Mouse (Mus musculus): ENCODE measurements at regions not wholly inside any gene's neighbourhood (a gene's known extent, or its start where the extent isn't known, plus 50 kb on each side); places are given as distances from the start of the nearest gene placed in this dataset.

DNA sequence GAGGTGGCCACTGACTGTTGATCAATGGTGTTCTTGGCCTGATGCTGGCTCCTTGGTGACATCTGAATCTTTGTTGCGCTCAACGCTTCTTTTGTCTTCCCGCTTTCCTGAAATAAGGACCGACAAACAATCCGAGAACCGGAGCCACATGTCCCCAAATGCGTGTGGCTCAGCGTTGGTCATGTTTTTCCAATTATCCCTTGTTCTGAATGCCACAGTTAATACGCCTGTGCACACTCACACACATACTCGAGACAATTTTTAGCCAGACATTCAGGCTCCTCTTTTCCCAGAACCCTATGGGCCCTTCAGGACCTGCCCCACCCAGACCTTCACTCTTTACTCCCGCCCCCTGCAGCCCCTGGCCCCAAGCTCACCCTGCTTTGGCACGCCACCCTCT is 248.8 kb downstream of the Cyp26b1 start:
- no peak for TF ChIP-seq KAT2A (conservative IDR thresholded peaks at IDR 0.05; ENCODE audit: low read depth, low read length)
- Histone ChIP-seq H3K4me3 (ENCODE audit: control insufficient read depth in 1 of 2, insufficient read depth in 1 of 2, low read depth in 2 of 2, low read length in 2 of 2) (no peak overlapping the region), H3K27me3 (ENCODE audit: control insufficient read depth in 1 of 2, insufficient read depth in 2 of 2, low read length in 2 of 2) (no peaks in the 10 kb centered on the region), H3K4me1 (ENCODE audit: control insufficient read depth in 1 of 2, insufficient read depth in 2 of 2, low read length in 2 of 2) (no peaks in the 10 kb centered on the region), H3K79me2 (ENCODE audit: control insufficient read depth, insufficient read depth, low read length, poor library complexity) (no peaks in the 10 kb centered on the region), H3K27ac (ENCODE audit: control insufficient read depth, low read depth, low read length) (no peak overlapping the region), H3K36me3 (ENCODE audit: control insufficient read depth in 1 of 2, insufficient read depth in 2 of 2, low read length in 2 of 2) (no peaks in the 10 kb centered on the region), H3K9ac (ENCODE audit: control insufficient read depth, low read depth, low read length, poor library complexity, severe bottlenecking) (no peak overlapping the region), H3K9me3 (replicated peaks; ENCODE audit: insufficient read depth, low read length) (no peaks in the 10 kb centered on the region)
- no peak for DNase-seq (ENCODE audit: low read depth, low spot score)

DNA sequence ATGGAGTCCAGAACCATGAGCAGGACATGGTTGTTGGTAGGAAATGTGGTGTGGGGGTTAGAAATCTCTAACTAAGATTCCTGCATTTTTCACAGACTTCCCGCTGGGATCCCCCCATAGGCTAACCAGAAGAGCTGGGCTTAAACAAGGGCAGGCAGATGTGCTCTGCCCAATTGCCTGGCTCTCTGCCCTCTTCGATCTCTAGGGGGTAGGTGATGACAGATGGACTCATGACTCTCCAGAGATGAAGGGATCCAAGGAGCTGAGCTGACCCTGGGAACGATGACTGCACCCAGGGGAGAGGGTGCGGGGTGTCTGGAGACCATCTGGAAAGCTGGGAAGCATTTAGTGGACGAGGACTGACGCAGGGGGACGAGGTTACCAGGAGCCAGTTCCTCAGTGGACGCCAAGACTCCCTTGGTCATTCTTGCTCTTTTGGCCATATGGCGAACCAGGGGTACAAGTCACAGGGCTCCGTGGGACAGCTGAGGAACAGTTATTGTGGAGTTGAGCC is 260.0 kb downstream of the Cyp26b1 start:
- Histone ChIP-seq H3K9ac (ENCODE audit: control insufficient read depth, low read depth, low read length, poor library complexity, severe bottlenecking) (no peak overlapping the region), H3K27ac (ENCODE audit: control insufficient read depth, low read depth, low read length) (no peak overlapping the region)
- TF ChIP-seq TCF12 (IDR thresholded peaks at IDR 0.05; ENCODE audit: low read depth, low read length) (no peak), TBP (IDR thresholded peaks at IDR 0.05; ENCODE audit: low read depth, low read length) (no peak)

GRCm38 (mm10) chr6:84329106-84329505 is 264.6 kb downstream of the Cyp26b1 start:
- Histone ChIP-seq H3K4me1 (ENCODE audit: control insufficient read depth in 1 of 2, insufficient read depth in 2 of 2, low read length in 2 of 2) (no peaks in the 10 kb centered on the region), H3K79me2 (ENCODE audit: control insufficient read depth, insufficient read depth, low read length, poor library complexity) (no peaks in the 10 kb centered on the region), H3K27ac (ENCODE audit: control insufficient read depth, low read depth, low read length) (no peak overlapping the region), H3K27me3 (ENCODE audit: control insufficient read depth in 1 of 2, insufficient read depth in 2 of 2, low read length in 2 of 2) (no peaks in the 10 kb centered on the region), H3K9ac (ENCODE audit: control insufficient read depth, low read depth, low read length, poor library complexity, severe bottlenecking) (no peak overlapping the region), H3K4me3 (ENCODE audit: control insufficient read depth in 1 of 2, insufficient read depth in 1 of 2, low read depth in 2 of 2, low read length in 2 of 2) (no peak overlapping the region), H3K9me3 (replicated peaks; ENCODE audit: insufficient read depth, low read length) (no peaks in the 10 kb centered on the region), H3K36me3 (ENCODE audit: control insufficient read depth in 1 of 2, insufficient read depth in 2 of 2, low read length in 2 of 2) (no peaks in the 10 kb centered on the region)
- peak; percentile 16 for DNase-seq (ENCODE audit: low read depth, low spot score)
- TF ChIP-seq USF1 (IDR thresholded peaks at IDR 0.05; ENCODE audit: low read depth, low read length) (no peak), MEF2A (IDR thresholded peaks at IDR 0.05; ENCODE audit: extremely low read depth, insufficient replicate concordance, low read depth, low read length, poor library complexity, severe bottlenecking) (no peak), POLR2AphosphoS5 (IDR thresholded peaks at IDR 0.05; ENCODE audit: borderline replicate concordance, low read depth, low read length) (no peak), TCF12 (IDR thresholded peaks at IDR 0.05; ENCODE audit: low read depth, low read length) (no peak), JUND (IDR thresholded peaks at IDR 0.05; ENCODE audit: low read depth, low read length) (no peak), BHLHE40 (IDR thresholded peaks at IDR 0.05; ENCODE audit: borderline replicate concordance, low read depth, low read length) (no peak), TBP (IDR thresholded peaks at IDR 0.05; ENCODE audit: low read depth, low read length) (no peak), SMC3 (IDR thresholded peaks at IDR 0.05; ENCODE audit: low read depth, low read length) (no peak), CHD2 (IDR thresholded peaks at IDR 0.05; ENCODE audit: low read length) (no peak), CTCF (IDR thresholded peaks at IDR 0.05 in 2 of 3, conservative IDR thresholded peaks at IDR 0.05 in 1 of 3; ENCODE audit: control insufficient read depth in 1 of 3, insufficient read depth in 1 of 3, low read depth in 2 of 3, low read length in 3 of 3, poor library complexity in 1 of 3, severe bottlenecking in 1 of 3) (no peak), MAX (IDR thresholded peaks at IDR 0.05; ENCODE audit: low read length) (no peak), NELFE (IDR thresholded peaks at IDR 0.05; ENCODE audit: low read depth, low read length) (no peak), ZC3H11A (IDR thresholded peaks at IDR 0.05; ENCODE audit: low read depth, low read length) (no peak), UBTF (IDR thresholded peaks at IDR 0.05; ENCODE audit: borderline replicate concordance, insufficient read depth, low read depth, low read length) (no peak), ETS1 (IDR thresholded peaks at IDR 0.05; ENCODE audit: low read depth, low read length) (no peak), NRF1 (IDR thresholded peaks at IDR 0.05; ENCODE audit: insufficient read depth, low read depth, low read length, poor library complexity, severe bottlenecking) (no peak)

More for the DNA sequence above, 260.0 kb downstream of the Cyp26b1 start:
- no peak for DNase-seq (ENCODE audit: low read depth, low spot score)
- H3K9me3 ChIP-seq (replicated peaks; ENCODE audit: insufficient read depth, low read length) = no peaks in the 10 kb centered on the region
- H3K4me3 ChIP-seq (ENCODE audit: control insufficient read depth in 1 of 2, insufficient read depth in 1 of 2, low read depth in 2 of 2, low read length in 2 of 2) = no peak overlapping the region
- no peaks in the 10 kb centered on the region for H3K36me3 ChIP-seq (ENCODE audit: control insufficient read depth in 1 of 2, insufficient read depth in 2 of 2, low read length in 2 of 2)
- no peaks in the 10 kb centered on the region for H3K4me1 ChIP-seq (ENCODE audit: control insufficient read depth in 1 of 2, insufficient read depth in 2 of 2, low read length in 2 of 2)
- H3K79me2 ChIP-seq (ENCODE audit: control insufficient read depth, insufficient read depth, low read length, poor library complexity) = no peaks in the 10 kb centered on the region
- H3K27me3 ChIP-seq (ENCODE audit: control insufficient read depth in 1 of 2, insufficient read depth in 2 of 2, low read length in 2 of 2) = no peaks in the 10 kb centered on the region
